Mouse (Mus musculus) ZHBTc4 (cell line): ENCODE data around the gene Cep112.

Experiments
- DNase-seq: peaks from one replicate; pipeline ENCODE4 v3.0.0-alpha.2; 2011; ENCODE audit warnings: low read depth, low spot score

Cep112 gene

DNA sequence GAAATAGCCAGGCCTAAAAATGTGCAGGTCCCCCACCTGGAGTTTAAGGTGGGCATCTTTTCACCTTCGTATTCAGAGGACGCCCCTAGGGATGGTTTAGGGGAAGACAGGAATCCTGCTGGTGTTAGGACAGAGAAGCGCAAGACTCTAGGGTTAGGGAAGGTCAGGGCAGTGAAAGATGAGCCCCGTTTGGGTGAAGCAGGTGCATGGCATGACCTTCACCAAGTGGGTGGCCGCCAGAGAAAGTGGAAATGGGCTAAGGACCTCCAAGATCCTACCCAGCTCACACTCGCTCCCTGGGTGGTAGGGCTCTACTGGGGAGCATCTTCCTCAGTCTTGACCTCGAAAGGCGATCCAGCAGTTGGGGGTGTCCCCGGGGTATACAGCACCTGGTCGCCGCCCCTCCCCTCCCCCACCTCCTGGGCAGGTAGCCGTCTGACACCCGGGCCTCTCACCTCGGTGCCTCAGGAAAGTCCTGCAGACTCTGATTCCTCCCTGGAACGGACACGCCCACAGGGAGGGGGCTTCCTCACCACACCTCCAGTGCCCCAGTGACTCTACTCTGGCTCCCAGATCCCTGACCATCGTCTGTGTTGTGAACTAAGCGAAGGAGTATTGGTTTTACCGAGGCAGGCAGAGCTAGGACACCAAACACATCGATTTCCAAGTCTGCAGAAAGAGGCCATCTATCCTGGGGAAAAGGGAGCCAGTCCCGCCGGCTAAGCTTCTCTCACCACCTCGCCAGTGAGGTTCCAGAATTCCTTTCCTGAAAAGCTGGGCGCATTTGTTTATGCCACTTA lies 484.6 kb downstream of the Cep112 start:
- DNase-seq, result peak; percentile 68
